Mouse (Mus musculus) adrenal gland (tissue): ENCODE data around the gene Olfr297.

Experiments used
- intact Hi-C: fragments of 180-260 bp; cut with DNase I; formaldehyde crosslinking; loops from one replicate; pipeline ENCODE4 v1.15.1; 2025
- long read RNA-seq, 2 experiments: library from polyadenylated mRNA; unstranded; transcript quantifications; one replicate each; pipeline ENCODE4 v2.0.0; 2020; ENCODE audit warnings: borderline replicate concordance in 1 of 2; ENCODE audit not compliant: insufficient replicate concordance in 1 of 2

Gene Olfr297
- long read RNA-seq, experiment 1: 0 reads
- long read RNA-seq, experiment 2: 0 reads

GRCm38 (mm10) chr7:86519668-86520067, at the start of gene Olfr297:
Olfr297 (plus strand) TSS chr7:86519968.
- intact Hi-C loops: no loop called here

- intact Hi-C loops: no loop called here
Observed at GRCm38 (mm10) chr7:86492384-86492783, 27.4 kb upstream of the Olfr297 start, which contains the start of gene Olfr298. Olfr298 (minus strand) TSS chr7:86492484.
